Mouse (Mus musculus) megakaryocyte, embryonic 14.5 days (primary cell): ENCODE results near the gene Inhbb.

Experiments used
- FLI1 ChIP-seq: IDR thresholded peaks from 2 replicates; pipeline ENCODE4 v1.6.1; 2012; ENCODE audit warnings: low read length, inconsistent platforms, mixed read lengths
- GATA1 ChIP-seq: IDR thresholded peaks from 3 replicates; pipeline ENCODE4 v1.6.1; 2012; ENCODE audit warnings: mixed read lengths, low read length, inconsistent platforms, borderline replicate concordance

DNA sequence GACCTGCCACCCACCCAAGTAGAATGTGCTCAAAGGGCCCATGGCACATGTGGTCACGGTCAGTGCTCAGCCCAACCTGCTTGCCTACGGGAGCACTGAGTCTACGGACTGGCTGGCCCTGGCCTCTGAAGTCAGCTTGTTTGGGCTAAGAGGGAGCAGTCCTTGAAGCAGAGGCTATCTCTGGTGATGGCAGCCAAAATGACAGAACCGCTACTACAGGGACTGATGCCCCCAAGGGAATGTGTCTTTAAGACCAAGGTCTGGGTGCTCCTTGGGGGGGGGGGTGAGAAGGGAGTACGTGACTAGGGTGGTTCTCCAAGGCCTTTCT is 35.4 kb upstream of the Inhbb start:
- no peak for TF ChIP-seq GATA1
- TF ChIP-seq FLI1, result no peak
